Mouse (Mus musculus) cerebellum, postnatal 14 days (tissue): ENCODE data around the gene Mpnd.
A peak's percentile ranks its signal among the peaks of the same experiment; 100 is the strongest.
"Not testable (repeated sequence)": the region's sequence is repeated elsewhere in the genome, so short reads cannot be mapped to it uniquely, and the experiment has no call there.

Experiments
- DNase-seq, 2 experiments: peaks; one replicate each; pipeline ENCODE4 v3.0.0; 2021; ENCODE audit warnings: mixed read lengths in 2 of 2

The Mpnd gene

GRCm38 (mm10) chr17:56038583-56039261 is 33.2 kb downstream of the Mpnd start:
- peak in 1 of 2 experiments; percentile 60 for DNase-seq

DNA sequence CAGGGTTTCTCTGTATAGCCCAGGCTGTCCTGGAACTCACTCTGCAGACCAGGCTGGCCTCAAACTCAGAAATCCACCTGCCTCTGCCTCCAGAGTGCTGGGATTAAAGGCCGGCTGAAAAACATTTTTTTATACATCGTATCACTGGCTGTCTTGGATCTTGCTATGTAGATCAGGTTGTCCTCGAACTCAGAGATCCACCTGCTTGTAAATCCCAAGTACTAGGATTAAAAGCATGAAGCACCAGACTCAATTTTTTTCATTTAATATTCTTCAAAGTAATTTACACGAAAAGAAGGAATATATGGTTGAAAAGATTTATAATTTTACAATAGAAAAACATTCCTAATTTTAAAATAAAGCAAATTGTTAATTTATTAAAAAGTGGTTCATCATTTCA is 33.8 kb downstream of the Mpnd start:
- no peak for DNase-seq

DNA sequence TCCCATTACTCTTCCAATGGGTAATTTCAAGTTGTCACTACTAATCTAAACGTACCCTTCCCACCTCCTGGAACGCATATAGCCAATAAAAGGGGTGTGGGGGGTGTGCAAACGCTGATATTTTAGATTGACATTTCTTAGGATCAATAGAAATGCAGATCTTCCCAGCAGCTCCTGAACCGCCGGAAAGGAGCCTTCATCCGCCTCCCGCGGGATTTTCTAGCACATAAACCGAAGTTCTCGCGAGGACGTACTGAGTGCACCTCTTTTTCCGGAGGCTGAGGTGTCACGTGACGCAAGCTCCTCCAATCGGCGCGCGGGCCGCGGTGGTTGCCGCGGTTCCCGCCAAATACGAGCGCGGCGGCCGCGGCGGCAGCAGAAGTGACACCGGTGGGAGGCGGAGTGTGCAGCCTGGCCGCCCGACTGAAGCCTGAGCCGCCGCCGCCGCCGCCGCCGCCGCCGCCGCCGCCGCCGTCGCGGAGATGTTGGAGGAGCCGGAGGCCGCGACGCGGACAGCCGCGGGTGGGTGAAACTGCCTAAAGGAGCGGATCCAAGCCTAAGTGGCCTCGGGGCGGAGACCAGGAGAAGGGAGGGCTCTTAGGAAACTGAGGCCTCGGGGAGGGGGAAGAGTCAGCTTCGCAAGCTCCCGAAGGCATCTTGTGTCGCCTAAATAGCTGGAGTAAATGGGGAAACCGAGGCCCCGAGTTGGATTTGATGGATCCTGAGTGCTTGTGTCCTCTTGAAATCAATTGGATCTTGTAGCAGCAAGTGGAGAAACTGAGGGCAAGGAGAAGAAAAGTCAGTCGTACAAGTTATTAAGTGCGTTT is 34.7 kb downstream of the Mpnd start, which contains the start of gene Chaf1a:
TSS of gene Chaf1a (plus strand) at position 410 of the 827 bp plus-strand sequence.
- DNase-seq = peak; percentile 98 to 99

- DNase-seq = no peak
Observed at GRCm38 (mm10) chr17:56040857-56041163, 35.3 kb downstream of the Mpnd start.

GRCm38 (mm10) chr17:56051369-56051768 is 45.9 kb downstream of the Mpnd start:
- no peak for DNase-seq

- DNase-seq = no peak
Observed at GRCm38 (mm10) chr17:56054938-56055337, 49.4 kb downstream of the Mpnd start.

GRCm38 (mm10) chr17:56055945-56056678 is 50.6 kb downstream of the Mpnd start:
- no peak for DNase-seq

GRCm38 (mm10) chr17:56057381-56058120 is 52.0 kb downstream of the Mpnd start:
- no peak for DNase-seq

- DNase-seq = no peak
Observed at GRCm38 (mm10) chr17:56062081-56062480, 56.6 kb downstream of the Mpnd start.

DNA sequence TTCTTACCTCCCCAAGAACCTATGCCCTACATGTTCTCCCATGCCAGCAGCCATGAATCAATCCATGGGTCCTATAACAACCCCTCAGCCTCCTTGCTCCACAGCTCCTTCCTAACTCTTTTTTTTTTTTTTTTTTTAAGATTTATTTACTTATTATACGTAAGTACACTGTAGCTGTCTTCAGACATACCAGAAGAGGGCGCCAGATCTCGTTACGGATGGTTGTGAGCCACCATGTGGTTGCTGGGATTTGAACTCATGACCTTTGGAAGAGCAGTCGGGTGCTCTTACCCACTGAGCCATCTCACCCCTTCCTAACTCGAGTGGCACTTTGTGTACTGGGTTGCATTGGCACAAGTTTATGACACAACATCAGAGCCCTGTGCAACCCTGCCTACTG is 60.2 kb downstream of the Mpnd start:
- DNase-seq = not testable (repeated sequence)
